Mouse (Mus musculus): Measurements from ENCODE around the gene Edem3. TPM values are rescaled to one million over a fixed set of nuclear protein-coding genes. Genes with fewer than 3 reads are reported as not detected.

Edem3 gene
- polyA plus RNA-seq (2012; rRNA removed) = 2.8 and 7.2 TPM in 2 replicates

GRCm38 (mm10) chr1:151754881-151755659, at the start of gene Edem3:
Edem3 (plus strand) TSS chr1:151755371.
- TF ChIP-seq CTCF (IDR thresholded peaks at IDR 0.05; ENCODE audit: extremely low read depth, insufficient read length, insufficient replicate concordance, low read depth, low read length) (no peak), POLR2A (IDR thresholded peaks at IDR 0.05; ENCODE audit: low read depth, low read length) (peak; percentile 85)
- Histone ChIP-seq H3K27ac (ENCODE audit: insufficient read depth, low read depth, low read length) (peak within 1 kb of the TSS; percentile 82), H3K36me3 (ENCODE audit: control insufficient read depth, insufficient read depth, low read length) (peaks cover 3% of the 10 kb centered on the region), H3K27me3 (ENCODE audit: control insufficient read depth, insufficient read depth, low read length) (no peaks in the 10 kb centered on the region), H3K4me3 (ENCODE audit: low read depth, low read length) (peak within 1 kb of the TSS; percentile 87), H3K4me1 (ENCODE audit: control insufficient read depth, insufficient read depth, insufficient read length, low read length) (peaks cover 5% of the 10 kb centered on the region)
- 1% methylated on average over 63 of the region's 64 CpGs for WGBS

DNA sequence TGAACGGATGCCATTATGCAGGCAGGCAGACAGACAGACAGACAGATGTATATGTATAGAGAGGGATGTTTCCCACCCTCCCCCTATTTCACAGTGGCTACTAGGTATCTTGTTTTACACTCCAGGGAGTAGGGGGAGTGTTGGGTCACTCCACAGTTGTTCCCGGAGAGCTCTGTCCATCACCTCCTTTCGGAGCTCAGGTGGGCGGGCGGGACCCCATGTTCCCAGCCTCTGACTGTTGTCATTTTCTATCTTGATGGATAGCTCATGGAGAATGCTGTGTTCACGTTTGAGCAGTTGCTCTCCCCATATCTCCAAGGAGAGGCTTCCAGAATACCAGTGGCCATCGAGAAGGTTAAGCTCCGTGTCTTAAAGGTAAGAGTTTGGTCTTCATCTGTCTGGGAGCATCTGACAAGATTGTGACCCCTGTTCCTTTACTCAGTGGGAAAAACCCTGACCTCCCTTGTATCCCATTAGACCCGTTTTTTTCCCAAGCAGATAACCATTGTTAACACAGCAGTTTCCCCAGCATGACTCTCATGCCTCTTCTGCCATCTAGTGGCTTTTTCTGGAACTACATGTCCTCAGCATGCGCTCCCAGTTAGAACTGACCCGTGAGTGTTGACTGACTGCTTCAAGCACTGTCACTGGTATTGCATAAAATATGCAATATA, 49.3 kb upstream of the Edem3 start:
- TF ChIP-seq POLR2A (IDR thresholded peaks at IDR 0.05; ENCODE audit: low read depth, low read length) (no peak), CTCF (IDR thresholded peaks at IDR 0.05; ENCODE audit: extremely low read depth, insufficient read length, insufficient replicate concordance, low read depth, low read length) (peak; percentile 51; the same call in 1 of the 2 replicates)
- no peak overlapping the region for H3K4me3 ChIP-seq (ENCODE audit: low read depth, low read length)
- no peaks in the 10 kb centered on the region for H3K27me3 ChIP-seq (ENCODE audit: control insufficient read depth, insufficient read depth, low read length)
- no peaks in the 10 kb centered on the region for H3K36me3 ChIP-seq (ENCODE audit: control insufficient read depth, insufficient read depth, low read length)
- no peaks in the 10 kb centered on the region; the same call in 1 of the 2 replicates for H3K4me1 ChIP-seq (ENCODE audit: control insufficient read depth, insufficient read depth, insufficient read length, low read length)
- WGBS = 33% methylated on average over 11 of the region's 11 CpGs
- H3K27ac ChIP-seq (ENCODE audit: insufficient read depth, low read depth, low read length) = no peak overlapping the region

DNA sequence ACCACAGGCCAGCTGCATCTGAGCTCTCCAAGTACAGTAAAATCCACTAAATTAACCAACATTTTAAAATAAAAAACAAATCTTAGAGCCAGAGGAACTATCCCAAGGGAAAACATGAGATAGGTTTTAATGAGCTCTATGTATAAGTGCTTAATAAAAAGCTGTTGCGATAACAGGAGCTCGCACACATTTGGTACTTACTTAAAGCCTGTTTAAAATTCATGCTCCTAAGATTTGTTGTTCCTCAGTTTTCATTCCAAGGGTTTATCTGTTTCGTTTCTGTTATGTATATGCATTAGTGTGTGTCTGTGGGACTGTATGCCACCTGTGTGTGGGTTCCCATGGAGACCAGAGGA, 48.8 kb upstream of the Edem3 start:
- H3K4me3 ChIP-seq (ENCODE audit: low read depth, low read length) = no peak overlapping the region
- TF ChIP-seq POLR2A (IDR thresholded peaks at IDR 0.05; ENCODE audit: low read depth, low read length) = no peak
- no peak for TF ChIP-seq CTCF (IDR thresholded peaks at IDR 0.05; ENCODE audit: extremely low read depth, insufficient read length, insufficient replicate concordance, low read depth, low read length)
- no peaks in the 10 kb centered on the region for H3K36me3 ChIP-seq (ENCODE audit: control insufficient read depth, insufficient read depth, low read length)
- WGBS = 77% methylated on average over 3 of the region's 3 CpGs
- no peak overlapping the region for H3K27ac ChIP-seq (ENCODE audit: insufficient read depth, low read depth, low read length)
- H3K27me3 ChIP-seq (ENCODE audit: control insufficient read depth, insufficient read depth, low read length) = no peaks in the 10 kb centered on the region
- H3K4me1 ChIP-seq (ENCODE audit: control insufficient read depth, insufficient read depth, insufficient read length, low read length) = no peaks in the 10 kb centered on the region; the same call in 1 of the 2 replicates

DNA sequence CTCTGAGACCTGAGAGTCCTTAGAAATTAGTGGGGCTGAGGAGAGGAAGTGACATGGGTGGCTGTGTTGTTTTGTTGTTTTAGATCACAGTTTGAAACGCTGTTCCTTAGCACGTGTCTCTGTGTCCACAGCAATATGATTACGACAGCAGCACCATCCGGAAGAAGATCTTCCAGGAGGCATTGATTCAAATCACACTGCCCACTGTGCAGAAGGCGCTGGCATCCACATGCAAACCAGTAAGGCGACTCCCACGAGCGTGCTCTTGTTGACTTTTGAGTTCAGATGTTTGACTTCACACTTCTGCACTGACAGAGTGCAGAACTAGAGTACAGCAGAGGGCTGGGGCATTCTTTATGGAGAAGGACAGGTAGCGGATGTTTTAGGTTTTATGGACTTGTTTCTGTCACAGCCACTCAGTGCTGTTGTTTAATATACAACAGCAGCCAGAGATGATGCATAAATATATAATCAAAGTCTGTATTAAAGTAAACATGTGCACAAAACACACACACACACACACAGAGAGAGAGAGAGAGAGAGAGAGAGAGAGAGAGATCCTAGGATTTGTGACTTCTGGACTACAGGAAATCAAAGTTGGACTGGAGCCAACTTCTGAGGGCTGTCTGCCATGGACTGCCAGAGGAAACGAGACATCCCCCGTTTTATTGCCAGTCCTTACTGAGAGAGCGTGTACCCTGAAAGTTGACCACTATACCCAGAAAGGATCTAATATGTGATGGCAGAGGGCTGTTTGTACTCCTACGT, 46.0 kb upstream of the Edem3 start:
- TF ChIP-seq CTCF (IDR thresholded peaks at IDR 0.05; ENCODE audit: extremely low read depth, insufficient read length, insufficient replicate concordance, low read depth, low read length) (no peak), POLR2A (IDR thresholded peaks at IDR 0.05; ENCODE audit: low read depth, low read length) (no peak)
- WGBS = 20% methylated on average over 13 of the region's 13 CpGs
- Histone ChIP-seq H3K27ac (ENCODE audit: insufficient read depth, low read depth, low read length) (no peak overlapping the region), H3K4me1 (ENCODE audit: control insufficient read depth, insufficient read depth, insufficient read length, low read length) (no peaks in the 10 kb centered on the region; the same call in 1 of the 2 replicates), H3K36me3 (ENCODE audit: control insufficient read depth, insufficient read depth, low read length) (no peaks in the 10 kb centered on the region), H3K4me3 (ENCODE audit: low read depth, low read length) (no peak overlapping the region), H3K27me3 (ENCODE audit: control insufficient read depth, insufficient read depth, low read length) (no peaks in the 10 kb centered on the region)

DNA sequence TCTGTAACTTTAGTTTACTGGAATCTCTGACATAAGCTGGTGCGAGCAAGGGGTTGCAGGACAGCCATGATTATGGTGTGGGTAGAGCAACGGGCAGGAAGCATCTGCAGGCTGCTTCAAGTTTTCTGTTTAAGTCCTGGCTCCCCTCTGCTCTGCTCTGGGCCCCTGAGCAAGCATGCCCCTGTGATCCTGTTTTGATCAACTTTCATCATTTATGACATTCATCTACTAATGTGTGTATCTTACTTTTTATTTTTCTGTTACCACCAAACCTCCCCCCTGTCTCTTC, 45.5 kb upstream of the Edem3 start:
- WGBS = 18% methylated on average over 2 of the region's 2 CpGs
- Histone ChIP-seq H3K4me3 (ENCODE audit: low read depth, low read length) (no peak overlapping the region), H3K27me3 (ENCODE audit: control insufficient read depth, insufficient read depth, low read length) (no peaks in the 10 kb centered on the region), H3K36me3 (ENCODE audit: control insufficient read depth, insufficient read depth, low read length) (no peaks in the 10 kb centered on the region), H3K27ac (ENCODE audit: insufficient read depth, low read depth, low read length) (no peak overlapping the region), H3K4me1 (ENCODE audit: control insufficient read depth, insufficient read depth, insufficient read length, low read length) (no peaks in the 10 kb centered on the region; the same call in 1 of the 2 replicates)
- TF ChIP-seq CTCF (IDR thresholded peaks at IDR 0.05; ENCODE audit: extremely low read depth, insufficient read length, insufficient replicate concordance, low read depth, low read length) = no peak

- H3K27me3 ChIP-seq (ENCODE audit: control insufficient read depth, insufficient read depth, low read length) = no peaks in the 10 kb centered on the region
- no peaks in the 10 kb centered on the region for H3K36me3 ChIP-seq (ENCODE audit: control insufficient read depth, insufficient read depth, low read length)
- no peak for TF ChIP-seq CTCF (IDR thresholded peaks at IDR 0.05; ENCODE audit: extremely low read depth, insufficient read length, insufficient replicate concordance, low read depth, low read length)
- no peak for TF ChIP-seq POLR2A (IDR thresholded peaks at IDR 0.05; ENCODE audit: low read depth, low read length)
- no peak overlapping the region for H3K27ac ChIP-seq (ENCODE audit: insufficient read depth, low read depth, low read length)
- no peak overlapping the region for H3K4me3 ChIP-seq (ENCODE audit: low read depth, low read length)
- 66% methylated on average over 5 of the region's 5 CpGs for WGBS
- no peaks in the 10 kb centered on the region; the same call in 1 of the 2 replicates for H3K4me1 ChIP-seq (ENCODE audit: control insufficient read depth, insufficient read depth, insufficient read length, low read length)
Measured at GRCm38 (mm10) chr1:151710424-151711055, 44.6 kb upstream of the Edem3 start.

Measured in small intestine, adult 2 months (tissue).